Mouse (Mus musculus) liver, adult 2 months (tissue): ENCODE results near the gene Heatr6. TPM values are rescaled to one million over a fixed set of nuclear protein-coding genes. Genes with fewer than 3 reads are reported as not detected.

Experiments
- DNase-seq: peaks from one replicate; pipeline ENCODE4 v3.0.0-alpha.2; 2011; ENCODE audit warnings: low read depth, low spot score; ENCODE audit errors: extremely low read depth
- H3K27ac ChIP-seq: fragments of 200-500 bp; replicated peaks from 2 replicates; pipeline ENCODE4 v1.5.1; 2012; ENCODE audit warnings: low read depth, mild to moderate bottlenecking, control low read depth, inconsistent platforms, low read length; ENCODE audit not compliant: insufficient read depth
- H3K27me3 ChIP-seq: fragments of 200-500 bp; 2 replicates; pipeline ENCODE4 v1.6.1; 2012; ENCODE audit warnings: mild to moderate bottlenecking, moderate library complexity, low read length, inconsistent platforms; ENCODE audit not compliant: control insufficient read depth, insufficient read depth
- H3K36me3 ChIP-seq: fragments of 200-500 bp; 2 replicates; pipeline ENCODE4 v1.6.1; 2012; ENCODE audit warnings: low read length, inconsistent platforms; ENCODE audit not compliant: control insufficient read depth, insufficient read depth
- H3K4me1 ChIP-seq: fragments of 200-500 bp; 2 replicates; pipeline ENCODE4 v1.6.1; 2011; ENCODE audit warnings: low read length; ENCODE audit not compliant: control insufficient read depth, insufficient read depth
- H3K4me3 ChIP-seq: fragments of 200-500 bp; 2 replicates; pipeline ENCODE4 v1.5.1; 2011; ENCODE audit warnings: low read depth, mild to moderate bottlenecking, control low read depth, low read length, moderate library complexity; ENCODE audit not compliant: insufficient read depth
- H3K79me2 ChIP-seq: fragments of 200-500 bp; 2 replicates; pipeline ENCODE4 v1.6.1; 2012; ENCODE audit warnings: inconsistent platforms, mild to moderate bottlenecking, low read length, moderate library complexity; ENCODE audit not compliant: control insufficient read depth, insufficient read depth
- H3K9ac ChIP-seq: fragments of 200-500 bp; 2 replicates; pipeline ENCODE4 v1.6.1; 2012; ENCODE audit warnings: low read depth, mild to moderate bottlenecking, control low read depth, inconsistent platforms, low read length
- CTCF ChIP-seq: fragments of 200-500 bp; IDR thresholded peaks from 2 replicates; pipeline ENCODE4 v1.5.1; 2011; ENCODE audit warnings: low read depth, low read length, control low read depth
- POLR2A ChIP-seq: fragments of 200-500 bp; IDR thresholded peaks from 2 replicates; pipeline ENCODE4 v1.6.1; 2011; ENCODE audit warnings: low read length, control low read depth; ENCODE audit not compliant: insufficient read depth; ENCODE audit errors: extremely low read depth
- WGBS: fragments of 180-500 bp; shearing (Covaris S2); methylation state at CpG from one replicate; pipeline ENCODE4 v1.1.7; 2018; 5-methylcytosine and 5-hydroxymethylcytosine counted together
- polyA plus RNA-seq: library from polyadenylated mRNA; depleted of rRNA; stranded (reverse); fragments of >200 nt; gene quantifications from 2 replicates; pipeline ENCODE4 v1.2.3, GENCODE M21; 2012
- total RNA-seq: library from RNA; depleted of rRNA; stranded (reverse); fragments of >200 nt; gene quantifications from 2 replicates; pipeline ENCODE4 v1.2.3, GENCODE M21; 2014

The Heatr6 gene
- total and polyA plus RNA-seq, 2 experiments, result 6.5 to 9.8 TPM

DNA sequence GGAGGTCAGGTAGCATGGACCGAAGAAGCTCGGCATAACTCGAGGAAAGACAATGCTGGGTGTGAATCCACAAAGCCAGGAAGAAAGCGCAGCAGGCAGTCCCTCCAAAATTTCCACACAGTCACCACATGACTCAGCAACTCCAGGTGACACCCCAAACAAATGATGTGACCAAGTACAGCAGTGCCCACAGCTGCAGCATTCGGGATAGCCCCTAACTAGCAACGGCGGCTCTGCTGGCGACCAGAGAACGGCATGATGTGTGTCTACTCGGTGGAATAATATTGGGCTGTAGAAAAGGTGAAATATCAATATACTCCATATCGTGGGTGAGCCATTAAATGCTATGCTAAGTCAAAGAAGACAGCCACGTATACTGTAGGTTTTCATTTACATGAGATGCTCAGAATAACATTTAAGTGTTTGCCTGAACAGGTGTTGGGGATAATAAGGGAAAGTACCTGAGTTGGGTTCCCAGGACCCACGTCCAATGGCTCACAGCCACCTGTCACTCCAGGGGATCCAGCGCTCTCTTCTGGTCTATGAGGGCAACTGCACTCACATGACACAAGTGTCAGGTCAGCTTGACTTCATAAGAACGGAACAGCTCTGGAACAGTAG is 34.0 kb downstream of the Heatr6 start:
- Histone ChIP-seq H3K27ac (no peak overlapping the region), H3K4me3 (no peak overlapping the region), H3K36me3 (peaks cover 5% of the 10 kb centered on the region; the same call in 1 of the 2 replicates), H3K9ac (no peak overlapping the region), H3K27me3 (no peaks in the 10 kb centered on the region), H3K4me1 (no peaks in the 10 kb centered on the region; the same call in 1 of the 2 replicates), H3K79me2 (no peaks in the 10 kb centered on the region)
- no peak for DNase-seq
- TF ChIP-seq CTCF (peak; percentile 29; the same call in 1 of the 2 replicates), POLR2A (no peak)
- WGBS, result 89% methylated on average over 15 of the region's 15 CpGs

DNA sequence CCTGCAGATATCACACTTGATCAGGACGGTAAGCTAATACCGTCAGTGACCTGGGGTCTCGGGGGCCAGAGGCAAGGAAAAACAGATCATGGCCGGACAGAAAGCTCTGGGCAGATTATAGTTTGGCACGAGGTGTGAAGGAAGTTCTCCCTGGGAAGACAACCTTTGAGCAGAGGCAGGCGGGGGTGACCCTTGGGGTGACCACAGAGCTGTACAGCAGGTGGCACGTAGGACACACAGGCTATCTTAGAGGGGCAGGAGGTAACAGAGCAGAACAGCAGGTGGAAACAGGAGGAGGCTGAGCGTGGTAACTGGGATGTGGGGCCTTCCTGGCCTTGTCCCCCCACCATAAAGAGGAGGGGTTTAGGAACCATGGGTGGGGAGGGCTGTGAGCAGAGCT is 34.8 kb downstream of the Heatr6 start:
- Histone ChIP-seq H3K36me3 (no peaks in the 10 kb centered on the region), H3K4me1 (no peaks in the 10 kb centered on the region; the same call in 1 of the 2 replicates), H3K27me3 (no peaks in the 10 kb centered on the region), H3K79me2 (no peaks in the 10 kb centered on the region), H3K4me3 (no peak overlapping the region), H3K27ac (no peak overlapping the region), H3K9ac (no peak overlapping the region)
- TF ChIP-seq POLR2A, result no peak
- TF ChIP-seq CTCF, result no peak
- 88% methylated on average over 8 of the region's 8 CpGs for WGBS
- no peak for DNase-seq

DNA sequence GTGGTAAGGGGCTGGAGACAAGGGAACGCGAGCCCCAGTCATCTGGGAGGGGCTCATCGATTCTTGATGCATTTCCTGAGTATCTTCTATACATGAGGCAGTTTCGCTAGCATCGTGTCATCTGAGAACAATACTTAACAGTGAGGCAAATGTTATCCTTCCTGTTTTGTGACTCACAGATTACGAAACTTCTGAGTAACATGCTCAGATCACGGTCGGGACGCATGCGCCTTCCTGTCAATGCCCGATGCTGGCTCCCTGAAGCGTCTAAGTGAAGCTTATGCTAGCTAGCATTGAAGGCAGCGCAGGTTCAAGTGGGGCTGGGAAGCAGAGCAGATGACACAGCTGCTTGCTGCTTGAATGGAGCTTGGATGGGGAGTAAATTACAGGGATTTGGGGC is 35.8 kb downstream of the Heatr6 start:
- Histone ChIP-seq H3K27ac (no peak overlapping the region), H3K4me1 (no peaks in the 10 kb centered on the region; the same call in 1 of the 2 replicates), H3K27me3 (no peaks in the 10 kb centered on the region), H3K79me2 (no peaks in the 10 kb centered on the region), H3K36me3 (no peaks in the 10 kb centered on the region), H3K9ac (no peak overlapping the region), H3K4me3 (no peak overlapping the region)
- WGBS, result 24% methylated on average over 13 of the region's 13 CpGs
- no peak for TF ChIP-seq CTCF
- TF ChIP-seq POLR2A, result no peak
- peak; percentile 79 for DNase-seq

GRCm38 (mm10) chr11:83791133-83791532 is 37.6 kb downstream of the Heatr6 start:
- TF ChIP-seq CTCF (no peak), POLR2A (no peak)
- no peak overlapping the region for H3K4me3 ChIP-seq
- 78% methylated on average over 4 of the region's 4 CpGs for WGBS

DNA sequence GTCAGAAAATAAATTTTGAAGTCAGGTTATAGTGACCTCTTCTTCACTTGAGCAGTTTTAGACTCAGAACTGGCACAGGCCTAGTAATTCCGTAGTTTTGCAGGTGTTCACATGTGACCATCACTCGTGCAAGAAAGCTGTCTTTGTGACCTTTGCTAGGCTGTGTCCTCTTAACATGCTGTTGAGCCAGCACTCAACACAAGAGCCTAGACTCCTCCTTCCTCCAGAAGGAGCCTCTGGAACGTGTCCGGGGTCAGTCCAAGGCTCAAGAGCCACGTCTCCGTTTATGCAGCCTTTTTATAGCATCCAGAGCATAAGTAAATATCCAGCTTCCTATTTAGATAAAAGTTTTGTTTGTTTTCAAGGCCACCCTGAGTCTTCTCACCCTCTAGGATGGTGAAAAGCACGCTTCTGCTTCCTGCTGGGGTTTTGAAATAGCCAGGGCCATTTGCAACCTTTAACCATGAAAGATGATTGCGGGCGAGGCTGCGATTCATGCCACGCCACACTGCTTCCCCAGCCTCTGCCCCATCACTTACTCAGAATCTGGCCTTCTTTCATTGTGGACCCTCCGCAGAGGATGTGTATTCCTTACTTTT is 38.9 kb downstream of the Heatr6 start:
- Histone ChIP-seq H3K9ac (no peak overlapping the region), H3K27me3 (no peaks in the 10 kb centered on the region), H3K4me1 (peaks cover 3% of the 10 kb centered on the region; the same call in 1 of the 2 replicates), H3K36me3 (no peaks in the 10 kb centered on the region), H3K79me2 (no peaks in the 10 kb centered on the region), H3K27ac (no peak overlapping the region), H3K4me3 (no peak overlapping the region)
- no peak for DNase-seq
- WGBS, result 71% methylated on average over 12 of the region's 12 CpGs
- TF ChIP-seq POLR2A (no peak), CTCF (no peak)

More at GRCm38 (mm10) chr11:83791133-83791532, 37.6 kb downstream of the Heatr6 start:
- H3K27me3 ChIP-seq, result no peaks in the 10 kb centered on the region
- no peak for DNase-seq
- no peaks in the 10 kb centered on the region for H3K36me3 ChIP-seq
- no peak overlapping the region for H3K9ac ChIP-seq
- H3K4me1 ChIP-seq, result no peaks in the 10 kb centered on the region; the same call in 1 of the 2 replicates
- H3K79me2 ChIP-seq, result no peaks in the 10 kb centered on the region
- H3K27ac ChIP-seq, result no peak overlapping the region

GRCm38 (mm10) chr11:83793264-83793663 is 39.8 kb downstream of the Heatr6 start:
- TF ChIP-seq POLR2A, result no peak
- no peak for TF ChIP-seq CTCF
- 83% methylated on average over 14 of the region's 14 CpGs for WGBS
- Histone ChIP-seq H3K27ac (no peak overlapping the region), H3K9ac (no peak overlapping the region), H3K4me1 (peaks cover 3% of the 10 kb centered on the region; the same call in 1 of the 2 replicates), H3K4me3 (no peak overlapping the region), H3K27me3 (no peaks in the 10 kb centered on the region), H3K36me3 (no peaks in the 10 kb centered on the region), H3K79me2 (no peaks in the 10 kb centered on the region)
- no peak for DNase-seq
